Mouse (Mus musculus) left cerebral cortex, postnatal 36 days (tissue): ENCODE data around the gene Tmem159. TPM values are rescaled to one million over a fixed set of nuclear protein-coding genes. Genes with fewer than 3 reads are reported as not detected.

Source experiments
- DNase-seq, 2 experiments: peaks; one replicate each; pipeline ENCODE4 v3.0.0; 2021 to 2022; ENCODE audit warnings: low spot score in 2 of 2, mixed read lengths in 1 of 2
- intact Hi-C: fragments of 180-260 bp; cut with DNase I; formaldehyde crosslinking; loops from one replicate; pipeline ENCODE4 v1.15.1; 2025
- total RNA-seq, 2 experiments: library from RNA; stranded (reverse); gene quantifications; 2 replicates each; pipeline ENCODE4 v1.2.3; 2021

Tmem159 gene
- 10 to 100 TPM; 13.4 to 14.0 TPM for total RNA-seq

DNA sequence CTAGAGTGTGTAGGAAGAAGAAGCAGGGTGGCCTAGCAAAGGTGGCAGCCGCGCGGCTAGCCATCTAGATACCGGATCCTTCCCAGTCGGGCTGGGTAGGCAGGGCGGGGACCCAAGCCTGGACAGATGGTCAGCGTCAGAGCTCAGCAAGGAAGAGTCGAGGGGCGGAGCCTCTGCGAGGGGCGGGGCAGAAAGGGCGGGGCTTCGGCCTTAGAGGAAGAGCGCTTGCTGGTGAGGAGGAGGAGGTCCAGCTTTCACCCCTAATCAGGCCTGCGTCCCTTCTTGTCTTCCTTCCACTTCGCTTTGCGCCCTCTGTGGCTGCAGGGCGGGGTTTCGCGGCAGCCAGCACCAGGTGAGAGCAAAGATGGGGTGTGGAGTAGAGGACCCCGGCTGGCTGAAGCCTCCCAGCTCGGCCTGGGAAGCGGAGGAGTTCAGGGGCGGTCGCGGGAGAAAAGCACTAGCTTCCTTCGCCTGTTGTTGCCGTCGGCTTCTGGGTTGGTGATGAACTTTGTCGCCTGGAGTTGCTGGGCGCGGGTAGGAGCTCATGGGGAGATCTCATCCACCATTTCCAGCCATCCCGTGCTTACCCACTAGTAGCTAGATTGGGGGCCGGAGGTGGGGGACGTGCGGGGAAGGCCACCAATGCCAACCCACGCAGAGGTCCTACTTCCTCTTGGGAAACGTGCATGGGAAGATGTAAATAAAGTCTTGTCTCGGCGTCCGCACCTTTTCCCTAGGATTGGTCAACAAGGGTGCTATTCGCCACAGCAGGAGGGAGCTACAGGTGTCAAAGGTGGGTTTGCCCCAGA is at the start of gene Tmem159:
Gene Tmem159, plus strand, starts transcription at position 190 of the 809 bp plus-strand sequence.
- peak; percentile 50 to 59 for DNase-seq
- intact Hi-C loops = no loop called here

DNA sequence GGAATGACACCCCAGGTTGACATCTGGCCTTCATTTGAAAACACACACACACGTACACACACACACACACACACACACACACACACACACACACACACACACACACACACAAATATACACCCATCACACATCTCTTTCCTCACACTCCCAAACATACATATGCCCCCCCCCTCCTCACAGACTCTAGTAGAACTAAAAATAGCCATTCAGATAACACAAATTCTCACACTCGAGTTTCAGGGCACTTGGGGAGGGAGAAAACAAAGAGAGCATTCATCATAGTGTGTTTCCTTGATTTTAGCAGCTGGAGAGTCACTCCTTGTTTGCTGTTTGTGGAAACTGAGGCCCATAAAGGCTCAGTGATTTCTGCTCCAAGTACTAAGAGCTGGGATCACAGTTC is 48.1 kb upstream of the Tmem159 start:
- intact Hi-C loops = no loop called here
- DNase-seq = no peak

DNA sequence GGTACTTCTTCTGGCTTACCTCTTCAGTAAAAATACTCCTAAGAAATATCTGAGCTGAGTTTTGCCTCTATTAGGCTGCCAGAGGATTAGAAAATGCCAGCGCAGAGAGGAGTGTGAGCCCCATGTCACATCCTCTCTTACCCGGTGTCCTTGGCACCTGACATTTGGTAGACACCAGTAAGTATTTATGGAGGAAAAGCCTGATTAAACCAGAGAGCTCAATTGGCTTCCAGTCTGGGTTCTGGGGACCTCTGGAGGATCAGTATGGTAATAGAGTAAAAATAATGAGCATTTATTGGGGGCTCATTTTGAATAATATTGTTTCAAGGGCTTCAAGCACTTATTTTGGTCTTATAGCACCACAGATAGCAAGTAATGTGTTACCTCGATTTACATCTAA is 46.7 kb upstream of the Tmem159 start:
- no peak for DNase-seq
- intact Hi-C loops = loop anchor here (5.0 kb wide), 1 partner anchor 208 kb away; no protein-coding TSS in a partner anchor

DNA sequence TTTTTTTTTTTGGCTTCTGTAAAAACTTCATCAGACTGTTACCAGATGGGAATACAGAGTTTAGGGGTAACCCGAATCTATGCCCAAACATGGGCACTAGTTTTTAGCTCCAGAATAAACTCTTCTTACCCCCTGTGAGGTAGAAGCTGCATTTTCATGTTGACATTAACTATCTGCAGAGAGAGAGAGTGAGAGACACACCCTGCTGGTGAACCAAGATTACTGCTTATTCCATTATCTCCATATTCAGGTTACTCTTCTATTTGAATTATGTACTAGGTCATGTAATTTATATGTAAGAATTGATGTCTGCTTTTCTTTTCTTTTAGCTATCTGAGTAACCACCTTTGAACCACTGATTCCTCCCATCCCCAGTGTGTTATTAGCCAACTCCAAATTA is 38.1 kb upstream of the Tmem159 start:
- intact Hi-C loops = no loop called here
- DNase-seq = no peak

DNA sequence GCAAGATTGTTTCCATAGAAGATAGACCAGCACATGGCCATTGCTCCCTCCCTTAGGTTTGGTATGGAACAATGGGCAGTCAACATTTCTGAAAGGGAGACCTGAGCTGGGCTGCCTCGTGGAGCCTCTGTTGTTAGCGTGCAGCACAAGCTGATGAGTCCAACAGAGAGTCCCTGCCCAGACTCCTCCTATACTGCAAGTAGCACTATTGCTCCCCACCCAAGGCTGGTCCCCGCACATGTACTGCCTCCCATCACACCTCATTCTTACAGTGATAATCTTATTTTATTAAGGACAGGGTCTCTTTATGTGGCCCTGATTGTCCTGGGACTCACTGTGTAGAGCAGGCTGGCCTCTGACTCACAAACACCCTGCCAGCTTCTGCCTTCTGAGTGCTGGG is 34.0 kb upstream of the Tmem159 start:
- DNase-seq = no peak
- intact Hi-C loops = no loop called here

DNA sequence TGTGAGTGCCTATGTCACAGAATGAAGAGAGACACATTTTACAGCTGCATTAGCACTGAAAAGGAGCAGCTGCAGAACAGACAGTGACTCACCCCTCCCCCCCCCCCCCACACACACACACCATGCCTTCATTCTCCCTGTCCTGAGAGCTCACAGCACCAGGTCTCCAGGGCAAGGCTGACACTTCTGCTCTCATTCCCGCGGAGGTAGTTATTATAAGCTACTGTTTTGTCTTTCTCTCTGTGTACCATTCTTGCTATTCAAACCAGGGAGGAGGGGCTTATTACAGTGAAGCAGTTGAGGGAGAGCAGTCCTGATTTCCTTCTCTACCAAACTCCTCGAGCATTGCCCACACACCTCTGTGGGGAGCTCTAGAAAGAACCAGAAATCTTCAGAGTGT is 33.0 kb upstream of the Tmem159 start:
- intact Hi-C loops = no loop called here
- DNase-seq = no peak

DNA sequence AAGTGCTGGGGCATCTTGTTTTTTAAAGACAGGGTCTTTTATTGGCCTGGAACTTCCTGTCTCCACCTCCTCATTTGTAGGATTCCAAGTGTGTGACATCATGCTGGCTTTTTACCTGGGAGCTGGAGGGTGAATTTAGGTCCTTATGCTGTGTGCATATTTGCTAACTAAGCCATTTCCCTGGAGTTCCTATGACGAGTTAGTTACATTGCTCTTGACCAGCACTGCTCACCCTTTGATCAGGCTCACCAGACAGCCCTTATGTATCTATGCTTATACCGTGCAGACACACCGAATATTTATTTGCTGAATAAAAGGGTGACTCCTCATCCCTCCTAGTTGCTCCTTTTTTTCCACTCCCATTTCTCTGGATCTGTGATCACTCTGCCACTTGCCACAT is 22.0 kb upstream of the Tmem159 start:
- DNase-seq = no peak
- intact Hi-C loops = no loop called here

DNA sequence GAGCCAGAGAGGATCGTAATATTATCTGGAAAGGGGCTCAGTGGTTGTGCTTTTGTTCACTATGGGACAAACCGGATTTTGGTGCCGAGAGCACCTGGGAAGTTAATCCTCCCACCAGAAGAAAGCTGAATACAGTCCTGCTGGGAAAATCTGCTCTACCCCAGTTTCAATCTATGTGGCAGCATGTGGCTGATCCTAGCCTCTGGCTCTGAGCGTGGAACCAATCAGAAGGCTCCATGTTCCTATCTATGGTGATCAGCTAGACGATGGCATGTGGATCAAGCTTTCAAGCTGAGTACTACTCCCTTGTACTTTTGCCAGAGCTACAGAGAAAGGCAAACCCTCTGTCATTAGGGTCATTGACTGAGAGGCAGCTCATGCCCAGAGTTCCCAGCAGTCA is 9.1 kb upstream of the Tmem159 start:
- intact Hi-C loops = loop anchor here (10.0 kb wide), 3 partner anchors 112 to 418 kb away; partner anchors contain the start of genes Abca14, Abca15 and Crym
- no peak for DNase-seq

DNA sequence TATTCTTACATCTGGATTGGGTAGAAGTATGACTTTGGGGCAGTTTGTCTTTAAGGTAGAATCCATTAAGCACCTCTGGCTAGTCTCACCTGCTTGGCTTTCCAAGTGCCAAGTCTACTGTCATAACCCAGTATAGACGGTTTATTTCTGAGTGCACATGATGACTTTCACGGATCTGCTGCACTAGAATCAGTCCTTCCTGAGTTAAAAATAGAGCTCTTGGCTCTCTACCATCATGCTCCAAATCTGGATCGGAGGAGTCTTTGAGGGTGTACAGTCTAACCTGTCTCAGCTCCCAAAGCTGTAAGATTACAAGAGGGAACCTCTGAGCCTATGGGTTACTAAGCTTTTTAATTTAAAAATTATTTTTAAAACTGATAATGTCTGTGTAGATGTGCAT is 7.9 kb upstream of the Tmem159 start:
- intact Hi-C loops = loop anchor here (10.0 kb wide), 3 partner anchors 111 to 419 kb away; partner anchors contain the start of genes Abca14, Abca15 and Crym
- DNase-seq = no peak

DNA sequence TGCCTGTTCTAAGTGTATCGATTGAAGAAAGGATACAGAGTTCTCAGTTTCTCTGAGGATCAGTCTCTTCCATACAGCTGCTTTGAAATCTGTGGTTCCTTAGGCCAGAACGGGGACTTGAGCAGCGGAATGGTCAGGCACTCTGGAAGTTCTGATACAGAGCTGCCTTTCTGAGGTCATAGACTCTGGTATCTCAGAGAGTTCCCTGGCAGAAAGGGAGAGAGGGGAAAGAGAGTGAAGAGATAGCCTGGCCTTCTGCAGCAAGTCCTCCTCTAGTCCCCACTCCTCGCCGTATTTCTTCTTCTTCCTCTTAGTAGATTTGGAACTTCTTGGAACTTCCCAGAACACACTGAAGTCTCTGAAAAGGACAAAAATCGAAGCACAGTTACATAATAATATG is 7.0 kb upstream of the Tmem159 start, which contains the start of gene Dnah3:
Gene Dnah3, minus strand, starts transcription at position 101 of the 400 bp plus-strand sequence.
- intact Hi-C loops = loop anchor here (5.0 to 10.0 kb wide), 4 partner anchors 110 to 420 kb away; partner anchors contain the start of genes Abca14, Abca15 and Crym
- DNase-seq = no peak

DNA sequence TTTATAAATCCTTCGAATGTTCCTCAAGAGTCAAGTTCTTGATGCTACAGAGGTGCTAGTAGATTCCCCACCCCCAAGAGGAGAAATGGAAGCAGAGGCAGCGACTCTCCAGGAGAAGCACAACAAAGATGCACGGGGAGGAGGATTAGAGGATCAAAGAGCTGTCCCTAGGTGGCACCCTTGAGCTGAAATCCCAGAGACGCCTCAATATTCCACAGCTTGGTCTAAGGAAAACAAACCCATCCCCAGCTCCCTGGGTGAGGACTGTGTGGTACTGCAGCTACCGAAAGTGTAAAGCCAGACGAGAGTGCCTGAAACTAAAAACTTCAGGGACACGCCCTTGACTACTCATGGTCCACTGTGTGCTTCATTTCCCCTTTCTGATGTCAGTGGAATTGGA is 4.3 kb upstream of the Tmem159 start:
- intact Hi-C loops = loop anchor here (5.0 to 10.0 kb wide), 4 partner anchors 107 to 423 kb away; partner anchors contain the start of genes Abca14, Abca15 and Crym

DNA sequence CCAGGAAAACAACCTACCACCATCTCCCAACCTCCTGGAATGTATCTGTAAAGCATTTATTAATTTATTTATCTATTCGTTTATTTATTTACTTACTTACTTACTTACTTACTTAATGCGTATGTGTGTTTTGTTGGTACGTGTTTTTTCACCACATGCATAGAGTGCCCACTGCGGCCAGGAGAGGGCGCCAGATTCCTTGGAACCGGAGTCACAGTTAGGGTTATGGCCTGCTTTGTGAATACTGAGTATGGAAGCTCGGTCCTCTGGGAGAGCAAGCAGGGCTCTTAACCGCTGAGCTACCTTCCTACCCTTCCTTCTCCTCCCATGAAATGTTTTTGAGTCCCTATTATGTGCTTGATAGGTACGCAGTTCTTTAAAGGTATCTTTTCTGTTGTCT is 3.8 kb upstream of the Tmem159 start:
- intact Hi-C loops = loop anchor here (5.0 to 10.0 kb wide), 4 partner anchors 106 to 424 kb away; partner anchors contain the start of genes Abca14, Abca15 and Crym
- DNase-seq = peak; percentile 17 to 41

More for the DNA sequence above, 4.3 kb upstream of the Tmem159 start:
- peak; percentile 24 to 37 for DNase-seq

DNA sequence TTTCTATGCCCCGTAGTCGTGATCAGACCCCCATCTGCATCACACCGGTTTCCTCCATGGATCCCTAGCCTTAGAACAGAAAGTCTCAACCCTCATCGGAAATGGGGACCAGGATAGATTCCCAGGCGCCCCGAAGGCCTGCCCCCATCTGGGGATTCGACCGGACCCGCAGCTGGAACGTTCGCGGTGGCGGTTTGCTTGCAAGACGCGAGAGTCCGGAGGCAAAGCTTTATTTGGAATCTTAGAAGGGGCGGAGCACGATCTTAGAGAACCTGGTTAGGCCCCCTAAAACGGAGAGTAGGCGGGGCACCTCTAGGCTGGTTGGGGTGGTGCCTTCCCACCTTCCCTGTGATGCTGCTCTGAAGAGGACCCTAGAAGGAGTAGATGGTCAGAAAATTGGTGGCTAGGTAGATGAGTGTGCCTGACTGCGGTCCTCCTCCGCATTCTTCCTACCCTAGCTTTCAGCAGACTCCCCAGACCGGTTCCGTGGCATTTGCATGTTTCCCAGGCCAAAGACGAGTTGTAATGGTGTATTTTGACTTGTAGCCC is 940 bp downstream of the Tmem159 start:
- peak in 1 of 2 experiments; percentile 25 for DNase-seq
- intact Hi-C loops = no loop called here

DNA sequence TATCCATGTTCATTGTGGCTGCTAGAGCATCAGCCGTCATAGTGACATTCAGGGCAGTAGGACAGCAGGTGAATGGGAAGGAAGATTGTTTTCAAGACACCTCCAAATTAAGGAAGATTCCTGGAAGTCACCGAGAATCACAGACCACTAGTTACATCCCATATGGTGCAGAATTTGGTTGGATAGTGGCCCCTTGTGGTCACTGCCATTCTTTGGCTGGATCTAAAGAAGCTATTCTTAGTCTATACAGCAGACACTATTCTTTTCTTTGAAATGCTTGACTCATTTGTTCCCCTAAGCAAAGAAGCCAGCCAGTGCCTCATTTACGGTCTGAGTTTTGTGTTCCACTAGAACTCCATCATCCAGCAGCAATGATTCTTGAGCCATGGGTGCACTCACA is 2.8 kb downstream of the Tmem159 start:
- DNase-seq = no peak
- intact Hi-C loops = no loop called here

DNA sequence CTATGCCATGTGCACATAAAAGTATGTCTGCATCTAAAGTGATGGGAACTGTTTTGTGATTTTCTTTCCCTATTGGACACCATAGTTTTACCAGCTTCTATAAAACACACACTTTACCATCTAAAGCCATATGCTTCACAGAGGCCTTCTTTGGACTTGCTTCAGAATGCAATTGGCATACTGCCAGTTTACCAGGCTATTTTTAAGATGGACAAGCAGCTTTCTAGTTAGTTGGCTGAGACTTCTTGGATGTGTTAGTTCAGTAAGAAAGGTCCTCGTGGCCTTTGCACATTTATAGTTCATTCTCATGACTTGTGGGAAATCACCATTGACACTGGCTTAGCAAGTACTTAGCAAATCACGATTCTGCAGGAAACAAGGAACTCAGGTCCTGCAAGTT is 4.2 kb downstream of the Tmem159 start:
- no peak for DNase-seq
- intact Hi-C loops = no loop called here

DNA sequence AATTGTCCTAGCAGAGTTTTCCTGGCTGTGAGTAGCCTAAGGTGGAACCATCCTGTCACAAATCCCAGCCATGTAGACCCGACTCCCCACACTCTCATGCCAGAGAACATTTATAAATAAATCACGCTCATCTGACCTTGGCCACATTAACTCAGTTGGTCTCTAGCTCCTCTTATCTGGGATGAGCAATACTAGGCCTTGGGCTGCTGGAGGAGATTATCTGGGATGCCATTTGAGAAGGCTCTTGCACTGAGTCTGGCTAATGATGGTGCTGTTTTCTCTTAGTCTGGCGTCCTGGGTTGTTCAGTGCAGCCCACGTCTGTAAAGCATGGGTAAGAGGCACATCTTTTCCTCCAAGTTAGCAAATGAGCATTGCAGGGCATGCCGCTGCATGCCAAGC is 7.5 kb downstream of the Tmem159 start:
- intact Hi-C loops = no loop called here
- DNase-seq = no peak

DNA sequence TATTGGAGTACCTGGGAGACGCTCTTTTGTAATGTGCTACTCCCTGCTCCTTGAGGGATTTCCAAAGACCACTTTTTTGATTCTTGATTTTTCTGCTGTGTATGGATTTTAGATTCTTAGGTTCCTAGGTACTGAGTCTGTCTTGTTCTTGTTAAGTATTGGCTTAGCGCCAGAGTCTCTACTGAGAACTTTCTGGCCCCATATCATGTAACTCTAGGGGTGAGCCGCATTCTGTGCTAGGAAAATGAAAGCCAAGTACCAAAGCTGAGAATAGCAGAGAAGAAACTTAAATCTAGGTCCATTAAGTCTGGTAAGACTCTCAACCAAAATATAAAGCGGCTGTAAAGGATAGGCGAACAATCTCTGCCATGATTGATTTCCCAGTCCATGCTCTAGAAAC is 14.8 kb downstream of the Tmem159 start:
- no peak for DNase-seq
- intact Hi-C loops = no loop called here

DNA sequence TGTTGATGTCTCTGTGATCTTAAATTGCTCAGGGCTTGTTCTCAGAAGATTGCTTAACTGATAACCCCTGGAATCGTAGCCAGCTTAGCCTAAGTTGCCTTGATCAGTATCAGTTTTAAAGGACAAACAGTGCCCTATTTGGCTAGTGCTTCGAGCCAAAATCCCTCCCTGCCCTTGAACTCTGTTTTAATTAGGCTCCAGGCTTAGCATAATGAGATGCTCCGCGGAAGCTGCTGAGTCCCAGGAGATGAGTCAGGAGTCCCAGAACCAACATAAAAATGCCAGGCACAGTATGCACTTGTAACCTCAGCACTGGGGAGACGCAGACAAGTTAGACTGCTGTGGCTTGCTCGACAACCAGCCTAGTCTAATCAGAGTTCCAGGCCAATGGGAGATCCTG is 15.4 kb downstream of the Tmem159 start:
- intact Hi-C loops = no loop called here
- no peak for DNase-seq

DNA sequence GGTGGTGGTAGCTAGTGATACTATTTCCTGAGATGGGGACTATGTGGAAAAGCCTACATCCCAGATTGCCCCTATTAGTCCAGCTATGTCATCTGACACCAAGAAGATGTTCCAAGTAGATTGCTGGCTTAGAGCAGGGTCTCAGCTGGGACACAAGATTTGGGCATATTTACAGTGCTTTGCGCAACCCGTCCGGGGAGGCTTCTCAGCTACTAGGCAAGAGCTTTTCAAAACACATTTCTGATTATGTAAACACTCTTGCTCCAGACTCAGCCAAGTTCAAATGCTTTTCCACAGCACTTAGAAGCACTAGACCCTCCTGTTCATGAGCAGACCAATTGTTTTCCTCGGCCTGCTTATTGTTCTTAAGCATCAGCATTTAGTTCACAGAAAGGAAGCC is 21.6 kb downstream of the Tmem159 start:
- DNase-seq = no peak
- intact Hi-C loops = loop anchor here (1.0 to 2.0 kb wide), 2 partner anchors 80 to 201 kb away; partner anchors contain the start of gene Abca14

DNA sequence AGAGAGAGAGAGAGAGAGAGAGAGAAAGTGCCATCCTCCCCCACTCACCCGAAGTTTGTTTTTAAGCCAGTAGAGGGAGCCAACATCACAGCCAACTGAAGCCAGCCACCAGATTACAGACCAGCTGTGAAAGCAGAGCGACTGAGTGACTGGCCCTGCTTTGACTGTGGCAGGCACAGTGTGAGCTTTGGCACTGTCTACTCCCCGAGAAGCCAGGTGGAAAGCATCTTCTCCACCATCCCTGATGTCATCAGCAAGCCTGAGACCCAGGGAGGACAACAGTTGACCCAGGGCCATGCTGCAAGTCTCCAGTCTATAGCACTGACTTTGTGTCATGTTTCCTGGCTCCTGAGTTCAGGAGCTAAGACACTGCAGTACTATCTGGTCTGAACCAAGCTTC is 22.7 kb downstream of the Tmem159 start:
- intact Hi-C loops = loop anchor here (2.0 kb wide), 1 partner anchor 200 kb away; no protein-coding TSS in a partner anchor
- peak; percentile 56 to 72 for DNase-seq
